Mouse (Mus musculus): ENCODE data around the gene B3galt4.
"Not testable (repeated sequence)": the region's sequence is repeated elsewhere in the genome, so short reads cannot be mapped to it uniquely, and the experiment has no call there.

B3galt4 gene

DNA sequence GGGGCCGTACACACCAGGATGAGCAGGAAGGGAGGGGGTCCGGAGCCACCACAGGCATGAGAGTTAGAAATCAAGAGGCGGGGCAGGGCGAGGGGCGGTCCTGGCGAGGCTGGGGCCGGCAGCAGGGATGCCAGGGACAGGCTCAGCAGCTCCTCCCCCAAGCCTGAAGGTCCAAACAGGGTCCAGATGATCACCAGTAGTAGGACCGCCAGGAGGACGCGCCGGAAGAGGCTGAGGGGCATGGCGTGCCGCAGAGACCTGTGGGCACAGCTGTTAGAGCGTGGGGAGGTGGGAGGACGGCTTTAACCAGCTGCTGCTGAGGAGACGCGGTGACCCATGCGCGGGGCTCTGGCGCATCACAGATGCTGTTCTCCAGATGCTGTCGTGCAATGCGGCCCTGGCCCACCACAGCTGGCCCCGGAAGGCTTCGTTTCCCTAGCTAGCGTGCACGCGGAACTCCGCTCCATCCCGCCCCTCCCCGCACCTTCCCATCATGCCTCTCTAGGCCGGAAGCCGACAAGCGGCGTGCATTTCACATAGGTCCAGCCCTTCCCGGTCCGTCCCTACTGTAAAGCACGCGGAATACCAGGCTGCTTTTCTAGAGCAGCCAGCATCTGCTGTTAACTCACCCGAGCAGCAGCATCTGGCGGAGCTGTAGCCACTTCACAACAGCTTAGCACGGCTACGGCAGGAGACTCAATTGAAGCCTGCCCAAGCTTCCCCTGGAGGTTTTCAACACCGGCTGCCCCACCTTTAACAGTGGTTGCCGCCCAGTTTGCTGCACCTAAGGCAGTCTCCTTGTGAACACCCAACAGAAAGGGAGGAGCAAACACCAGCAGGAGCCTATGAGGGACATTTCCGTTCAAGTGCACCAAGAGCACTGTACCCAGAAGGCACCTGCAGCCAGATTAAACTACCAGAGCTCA is at the start of gene B3galt4:
TSS of gene B3galt4 (minus strand) at position 468 of the 926 bp plus-strand sequence.
- peak; percentile 96 for DNase-seq (ENCODE audit: low read depth, low spot score)

DNA sequence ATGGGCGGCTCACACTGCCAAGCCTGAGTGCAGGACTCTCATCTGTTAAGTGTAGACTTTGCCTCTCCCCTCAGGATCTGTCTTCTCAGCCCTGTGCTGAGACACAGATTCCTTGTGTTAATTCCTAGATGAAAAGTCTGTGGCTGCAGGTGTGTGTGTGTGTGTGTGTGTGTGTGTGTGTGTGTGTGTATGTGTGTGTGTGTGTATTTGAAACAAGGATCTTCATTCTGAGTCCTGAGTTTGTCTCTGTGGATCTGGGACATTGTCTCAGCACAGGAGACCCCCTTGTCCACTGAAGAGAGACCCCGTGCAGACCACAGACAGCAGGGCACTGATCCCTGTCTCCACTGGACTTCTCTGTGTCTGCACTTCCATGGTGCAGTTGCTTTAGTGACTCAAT is 49.5 kb upstream of the B3galt4 start:
- not testable (repeated sequence) for DNase-seq (ENCODE audit: low read depth, low spot score)

DNA sequence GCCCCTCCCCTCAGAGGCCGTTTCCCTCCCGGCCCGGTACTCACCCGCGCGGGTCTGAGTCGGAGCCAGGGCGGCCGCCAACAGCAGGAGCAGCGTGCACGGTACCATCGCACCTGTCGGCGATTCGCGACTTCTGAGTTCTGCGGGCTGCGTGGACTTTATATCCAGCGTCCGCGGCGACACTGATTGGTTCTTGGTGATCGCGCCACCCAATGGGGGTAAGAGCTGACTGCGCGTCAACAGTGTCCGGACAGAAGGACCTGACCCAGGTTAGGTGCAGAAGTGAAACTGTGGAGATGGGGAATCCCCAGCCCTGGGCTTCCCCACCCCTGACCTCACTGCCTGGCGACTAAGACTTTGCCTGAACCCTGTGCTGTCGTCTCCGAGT is 48.9 kb upstream of the B3galt4 start, which contains the start of gene H2-K1:
TSS of gene H2-K1 (minus strand) at position 198 of the 388 bp plus-strand sequence.
- peak; percentile 84 for DNase-seq (ENCODE audit: low read depth, low spot score)

DNA sequence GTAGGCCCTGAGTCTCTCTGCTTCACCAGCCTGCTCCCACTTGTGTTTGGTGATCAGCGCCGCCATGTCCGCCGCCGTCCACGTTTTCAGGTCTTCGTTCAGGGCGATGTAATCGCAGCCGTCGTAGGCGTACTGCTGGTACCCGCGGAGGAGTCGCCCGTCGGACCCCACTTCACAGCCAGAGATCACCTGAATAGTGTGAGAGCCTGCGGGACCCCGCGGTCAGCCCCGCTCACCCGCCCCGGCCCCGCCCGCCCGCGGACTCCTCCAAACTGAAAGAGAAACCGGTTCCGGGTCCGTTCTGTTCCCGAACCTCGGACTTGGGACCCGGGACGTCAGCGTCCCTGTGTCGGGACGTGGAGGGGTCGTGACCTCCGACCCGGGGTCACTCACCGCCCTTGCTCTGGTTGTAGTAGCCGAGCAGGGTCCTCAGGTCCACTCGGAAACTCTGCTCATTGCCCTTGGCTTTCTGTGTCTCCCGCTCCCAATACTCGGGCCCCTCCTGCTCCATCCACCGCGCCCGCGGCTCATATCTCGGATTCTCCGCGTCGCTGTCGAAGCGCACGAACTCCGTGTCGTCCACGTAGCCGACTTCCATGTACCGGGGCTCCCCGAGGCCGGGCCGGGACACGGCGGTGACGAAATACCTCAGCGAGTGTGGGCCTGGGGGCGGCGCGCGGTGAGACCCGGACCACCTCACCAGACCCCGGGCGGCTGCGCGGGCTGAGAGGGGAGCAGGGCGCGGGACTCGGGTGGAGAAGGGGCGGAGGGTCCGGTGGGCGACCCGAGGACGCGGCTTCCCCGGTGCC is 48.3 kb upstream of the B3galt4 start:
- peak; percentile 49 for DNase-seq (ENCODE audit: low read depth, low spot score)

DNA sequence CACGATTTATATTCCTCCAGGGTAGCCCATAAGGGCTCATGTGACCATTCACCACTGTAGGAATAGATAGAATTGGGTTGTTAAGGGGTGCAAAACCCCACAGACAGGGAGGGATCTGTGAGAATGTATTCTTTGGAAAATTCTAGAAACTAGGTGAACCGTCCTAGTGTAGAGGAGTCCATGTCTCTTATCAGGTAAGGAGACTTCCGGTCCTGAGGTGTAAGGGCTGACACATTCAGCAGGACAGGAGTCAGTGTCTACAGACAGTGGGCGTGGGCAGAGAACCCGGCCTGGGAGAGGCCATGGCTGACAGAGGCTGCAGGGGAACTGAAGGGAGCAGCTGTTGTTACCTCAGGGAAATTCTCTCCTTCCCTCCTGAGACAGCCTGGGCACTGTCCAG is 47.4 kb upstream of the B3galt4 start:
- not testable (repeated sequence) for DNase-seq (ENCODE audit: low read depth, low spot score)

DNA sequence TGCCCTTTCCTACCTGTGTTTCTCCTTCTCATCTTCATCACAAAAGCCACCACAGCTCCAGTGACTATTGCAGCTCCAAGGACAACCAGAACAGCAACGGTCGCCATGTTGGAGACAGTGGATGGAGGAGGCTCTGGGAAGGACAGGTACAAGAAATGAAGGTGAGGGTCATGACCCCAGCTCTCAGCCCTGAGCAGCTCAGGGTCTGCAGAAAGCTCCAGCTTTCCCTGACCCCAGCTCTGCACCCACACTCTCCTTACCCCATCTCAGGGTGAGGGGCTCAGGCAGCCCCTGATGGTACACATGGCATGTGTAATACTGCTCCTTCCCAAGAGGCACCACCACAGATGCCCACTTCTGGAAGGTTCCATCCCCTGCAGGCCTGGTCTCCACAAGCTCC is 45.7 kb upstream of the B3galt4 start:
- not testable (repeated sequence) for DNase-seq (ENCODE audit: low read depth, low spot score)

DNA sequence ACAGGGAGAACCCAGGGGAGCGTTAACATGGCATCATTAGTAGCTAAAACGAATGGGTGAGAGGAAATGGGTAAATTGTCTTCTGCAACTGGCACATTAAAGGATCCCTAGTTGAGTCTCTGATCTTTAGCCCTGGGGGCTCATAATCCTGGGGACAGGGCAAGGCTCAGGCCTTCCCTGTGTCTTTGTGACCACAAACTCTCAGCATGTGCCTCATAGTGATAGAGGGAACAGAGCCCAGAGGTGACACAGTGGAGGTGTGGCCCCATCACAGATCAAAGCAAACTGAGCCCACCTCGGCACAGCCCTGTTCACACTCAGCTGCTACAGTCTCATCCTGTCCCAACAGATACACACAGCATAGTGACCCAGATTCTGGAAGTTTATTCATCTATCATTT is 44.4 kb upstream of the B3galt4 start:
- no peak for DNase-seq (ENCODE audit: low read depth, low spot score)

DNA sequence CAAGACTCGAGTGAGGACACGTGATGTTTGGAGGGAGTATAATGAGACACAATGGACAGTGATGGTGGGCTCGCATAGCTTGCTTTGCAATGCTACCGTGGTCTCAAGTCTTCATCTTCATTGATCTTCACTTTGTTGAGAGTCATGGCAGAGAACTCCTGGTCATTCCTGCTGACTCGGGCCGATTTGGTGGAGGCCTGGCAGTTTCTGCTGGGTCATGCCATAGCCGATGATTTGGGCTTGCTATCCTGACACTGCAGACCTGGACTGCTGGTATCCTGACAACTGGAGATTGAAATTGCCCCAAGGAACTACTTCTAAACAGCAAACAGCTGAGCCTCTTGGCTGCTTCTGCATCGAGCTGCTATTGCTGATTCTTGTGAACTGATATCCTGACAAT is 43.7 kb upstream of the B3galt4 start:
- DNase-seq (ENCODE audit: low read depth, low spot score), result no peak

DNA sequence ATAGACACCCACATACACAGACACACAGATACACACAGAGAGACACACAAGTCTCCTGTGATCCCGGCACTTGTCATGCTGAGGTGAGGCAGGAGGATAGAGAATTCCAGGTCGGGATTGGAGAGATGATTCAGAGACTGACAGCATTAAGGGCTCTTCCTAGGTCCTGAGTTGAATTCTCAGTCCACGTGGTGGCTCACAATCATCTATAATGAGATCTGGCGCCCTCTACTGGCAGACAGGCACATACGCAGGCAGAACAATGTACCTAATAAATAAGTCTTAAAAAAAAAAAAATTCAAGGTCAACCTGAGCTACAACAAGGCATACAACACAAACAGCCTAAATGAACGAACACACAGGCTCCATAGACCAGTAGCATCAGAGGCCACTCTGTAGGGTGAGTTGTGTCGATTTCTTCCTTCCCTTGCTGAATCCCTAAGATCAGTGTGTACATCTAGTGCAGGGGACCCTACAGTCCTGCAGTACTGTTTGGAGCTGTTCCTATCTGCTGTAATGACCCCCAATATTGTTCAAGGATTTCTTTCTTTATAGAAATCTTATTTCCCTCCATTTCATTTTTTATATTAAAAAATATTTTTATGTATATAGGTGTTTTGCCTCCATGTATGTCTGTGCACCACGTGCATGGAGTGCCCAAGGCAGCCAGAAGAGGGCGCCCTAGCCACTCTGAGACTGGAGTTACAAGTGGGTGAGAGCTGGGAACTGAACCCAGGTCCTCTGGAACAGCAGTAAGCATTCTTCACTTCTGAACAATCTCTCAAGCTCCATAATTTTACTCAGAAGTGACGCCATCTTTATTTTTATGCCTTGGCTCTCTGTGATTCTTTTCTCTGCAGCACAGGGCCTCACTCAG is 40.7 kb upstream of the B3galt4 start:
- peak; percentile 92 for DNase-seq (ENCODE audit: low read depth, low spot score)

DNA sequence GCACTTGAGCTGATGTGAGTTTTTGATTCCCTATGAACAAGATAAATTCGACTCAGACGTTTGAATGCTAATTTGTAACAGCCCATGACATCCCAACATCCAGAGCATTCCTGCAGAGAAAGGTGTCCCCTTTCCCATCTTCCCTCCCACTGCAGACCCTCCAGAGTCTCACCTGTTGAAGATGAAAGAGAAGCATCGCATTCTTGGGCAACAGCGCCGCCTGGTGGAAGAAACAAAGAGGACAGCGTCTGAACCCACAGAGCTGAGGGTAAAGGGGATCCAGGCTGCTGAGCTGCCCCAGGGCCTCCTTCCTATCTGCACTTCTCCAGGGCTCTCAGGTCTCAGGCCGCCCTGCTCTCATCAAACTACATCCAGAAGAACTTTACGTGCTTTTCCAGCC is 30.8 kb upstream of the B3galt4 start:
- peak; percentile 71 for DNase-seq (ENCODE audit: low read depth, low spot score)

DNA sequence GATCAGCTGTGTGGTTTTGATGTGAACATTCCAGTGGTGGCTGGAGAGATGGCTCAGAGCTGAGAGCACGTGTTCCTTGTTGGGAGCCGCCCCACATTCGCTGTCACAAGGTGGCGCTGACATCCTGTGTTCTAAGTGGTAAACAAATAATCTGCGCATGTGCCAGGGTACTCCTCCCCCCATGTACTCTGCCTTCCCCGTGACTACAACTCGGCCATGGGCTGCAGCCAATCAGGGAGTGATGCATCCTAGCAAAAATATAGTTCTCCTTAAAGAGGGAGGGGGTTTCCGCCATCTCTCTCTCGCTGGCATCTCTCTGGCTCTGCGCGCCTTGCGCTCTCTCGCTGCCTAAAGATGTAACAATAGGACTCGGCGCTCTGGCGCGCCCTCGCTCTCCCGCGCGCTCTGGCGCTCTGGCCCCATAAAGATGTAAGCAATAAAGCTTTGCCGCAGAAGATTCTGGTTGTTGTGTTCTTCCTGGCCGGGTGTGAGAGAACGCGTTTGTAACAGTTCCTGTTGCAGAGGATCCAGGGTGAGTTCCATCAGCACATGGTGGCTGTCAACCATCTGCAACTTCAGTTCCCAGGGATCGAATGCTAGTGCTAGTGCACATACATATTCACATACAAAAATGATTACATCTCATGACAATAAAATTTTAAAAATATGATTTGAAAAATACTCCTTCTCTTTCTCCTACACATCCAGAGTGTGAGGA is 30.1 kb upstream of the B3galt4 start:
- peak; percentile 98 for DNase-seq (ENCODE audit: low read depth, low spot score)

DNA sequence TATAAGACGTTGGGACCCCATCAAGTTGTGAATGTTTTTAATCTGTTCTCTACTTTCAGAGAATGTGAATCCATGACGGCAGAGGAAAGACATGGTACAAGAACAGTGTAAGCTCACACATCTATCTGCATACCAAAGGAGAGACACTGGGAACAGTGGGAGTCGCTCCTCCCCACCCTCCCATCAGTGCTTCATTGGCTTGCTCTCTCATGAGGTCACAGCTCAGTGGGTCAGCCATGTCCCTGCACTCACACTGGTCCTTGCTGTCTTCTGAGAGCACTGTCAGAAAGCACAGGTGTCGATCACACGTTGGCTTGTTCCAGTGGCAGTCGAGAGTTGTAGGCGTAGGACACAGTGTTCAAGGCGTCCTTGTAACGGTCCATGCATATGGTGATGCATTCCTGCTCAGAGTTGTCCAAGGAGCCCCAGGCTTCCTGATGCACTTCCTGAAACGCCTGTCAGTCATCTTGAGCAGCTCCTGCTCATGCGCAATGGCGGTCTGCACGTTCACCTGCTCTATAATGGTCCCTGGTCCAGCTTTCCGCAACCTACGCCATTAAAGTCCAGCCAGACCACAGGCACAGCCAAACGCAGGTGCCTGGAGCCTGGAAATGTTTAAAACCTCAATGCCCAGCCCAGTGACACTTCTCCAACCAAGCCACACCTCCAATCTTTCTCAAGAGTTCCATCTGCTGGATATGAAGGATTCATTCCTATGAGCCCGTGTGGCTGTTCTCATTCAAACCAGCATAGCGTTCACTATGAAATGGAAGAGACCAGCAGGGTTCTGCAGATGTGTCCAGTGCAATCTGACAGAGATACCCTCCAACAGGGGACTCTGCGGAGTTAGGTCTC is 29.1 kb upstream of the B3galt4 start:
- peak; percentile 77 for DNase-seq (ENCODE audit: low read depth, low spot score)

DNA sequence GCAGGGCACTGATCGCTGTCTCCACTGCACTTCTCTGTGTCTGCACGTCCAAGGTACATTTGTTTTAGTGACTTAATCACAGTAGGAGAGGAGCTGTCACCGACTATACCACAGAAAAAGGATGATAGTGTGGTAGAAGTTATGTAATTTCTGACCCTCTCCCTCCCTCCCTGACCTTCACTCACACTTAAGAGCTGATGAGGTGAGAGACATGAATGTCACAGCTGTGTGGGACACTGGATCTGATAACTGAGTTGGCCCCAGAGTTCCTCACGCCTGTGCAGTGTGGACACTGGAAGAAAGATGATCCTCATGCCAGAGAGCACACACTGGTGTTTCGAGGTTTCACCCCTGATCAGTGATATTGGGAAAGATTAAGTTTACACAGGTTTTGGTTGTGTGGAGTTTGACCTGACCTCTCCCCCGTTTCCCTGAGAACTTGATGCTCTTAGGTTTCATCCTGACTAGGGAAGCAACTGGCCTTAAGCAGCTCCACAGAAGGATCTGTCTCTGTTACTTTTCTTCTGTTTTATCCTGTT is 28.3 kb upstream of the B3galt4 start:
- DNase-seq (ENCODE audit: low read depth, low spot score), result no peak

DNA sequence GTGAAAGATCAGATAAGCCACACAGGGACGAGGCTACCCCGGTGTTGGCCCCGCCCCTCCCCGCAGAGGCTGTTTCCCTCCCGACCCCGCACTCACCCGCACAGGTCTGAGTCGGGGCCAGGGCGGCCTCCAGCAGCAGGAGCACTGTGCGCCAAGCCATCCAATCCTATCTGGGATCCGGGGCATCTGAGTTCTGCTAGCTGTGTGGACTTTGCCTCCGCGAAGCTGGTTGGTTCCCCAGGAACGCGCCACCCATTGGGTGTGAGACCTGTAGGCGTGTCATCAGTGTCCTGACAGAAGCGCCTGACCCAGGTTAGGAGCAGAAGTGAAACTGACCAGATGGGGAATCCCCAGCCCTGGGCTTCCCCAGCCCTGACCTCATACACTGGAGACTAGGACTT is 27.3 kb upstream of the B3galt4 start:
- DNase-seq (ENCODE audit: low read depth, low spot score), result peak; percentile 81

DNA sequence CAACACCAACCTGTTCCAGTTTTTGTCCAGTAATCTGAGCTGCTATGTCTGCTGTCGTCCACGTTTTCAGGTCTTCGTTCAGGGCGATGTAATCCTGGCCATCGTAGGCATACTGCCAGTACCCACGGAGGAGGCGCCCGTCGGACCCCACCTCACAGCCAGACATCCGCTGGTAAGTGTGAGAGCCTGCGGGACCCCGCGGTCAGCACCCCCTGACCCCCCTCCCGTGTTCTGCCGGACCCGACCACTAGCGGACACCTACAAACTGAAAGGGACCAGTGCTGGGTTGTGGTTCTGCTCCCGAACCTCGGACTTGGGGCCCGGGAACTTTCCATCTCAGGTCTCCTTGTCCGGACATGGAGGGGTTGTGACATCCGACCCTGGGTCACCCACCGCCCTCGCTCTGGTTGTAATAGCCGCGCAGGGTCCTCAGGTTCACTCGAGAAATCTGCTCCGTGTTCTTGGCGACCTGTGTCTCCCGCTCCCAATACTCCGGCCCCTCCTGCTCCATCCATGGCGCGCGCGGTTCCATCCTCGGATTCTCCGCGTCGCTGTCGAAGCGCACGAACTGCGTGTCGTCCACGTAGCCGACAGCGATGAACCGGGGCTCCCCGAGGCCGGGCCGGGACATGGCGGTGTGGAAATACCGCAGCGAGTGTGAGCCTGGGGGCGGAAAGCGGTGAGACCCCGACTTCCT is 26.7 kb upstream of the B3galt4 start:
- peak; percentile 24 for DNase-seq (ENCODE audit: low read depth, low spot score)

DNA sequence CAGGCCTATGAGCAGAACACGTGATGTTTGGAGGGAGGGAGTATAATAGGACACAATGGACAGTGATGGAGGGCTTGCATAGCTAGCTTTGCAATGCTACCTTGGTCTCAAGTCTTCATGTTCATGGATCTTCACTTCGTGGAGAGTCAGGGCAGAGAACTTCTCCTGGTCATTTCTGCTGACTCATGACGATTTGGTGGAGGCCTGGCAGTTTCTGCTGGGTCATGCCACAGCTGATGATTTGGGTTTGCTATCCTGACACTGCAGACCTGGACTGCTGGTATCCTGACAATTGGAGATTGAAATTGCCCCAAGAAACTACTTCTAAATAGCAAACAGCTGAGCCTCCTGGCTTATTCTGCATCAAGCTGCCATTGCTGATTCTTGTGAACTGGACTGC is 22.3 kb upstream of the B3galt4 start:
- no peak for DNase-seq (ENCODE audit: low read depth, low spot score)

DNA sequence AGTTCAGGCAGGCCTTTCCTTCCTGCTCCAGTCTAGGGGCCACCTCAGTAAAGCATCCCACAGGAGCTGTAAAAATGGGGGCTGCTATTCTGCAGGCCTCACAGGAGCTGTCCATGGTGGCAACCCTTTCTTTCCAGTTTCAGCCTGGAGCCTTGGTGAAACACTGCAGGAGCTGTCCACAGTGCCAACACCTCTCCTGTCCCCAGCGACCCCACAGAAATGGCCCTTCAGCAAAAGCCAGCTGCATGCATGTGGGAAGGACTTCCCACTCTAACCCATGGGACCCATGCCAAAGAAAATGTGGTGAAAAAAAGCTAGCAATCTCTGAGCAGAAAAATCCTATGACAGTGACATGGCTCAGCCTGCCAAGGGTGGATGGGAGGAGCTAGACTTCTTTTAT is 21.4 kb upstream of the B3galt4 start:
- DNase-seq (ENCODE audit: low read depth, low spot score), result peak; percentile 53

DNA sequence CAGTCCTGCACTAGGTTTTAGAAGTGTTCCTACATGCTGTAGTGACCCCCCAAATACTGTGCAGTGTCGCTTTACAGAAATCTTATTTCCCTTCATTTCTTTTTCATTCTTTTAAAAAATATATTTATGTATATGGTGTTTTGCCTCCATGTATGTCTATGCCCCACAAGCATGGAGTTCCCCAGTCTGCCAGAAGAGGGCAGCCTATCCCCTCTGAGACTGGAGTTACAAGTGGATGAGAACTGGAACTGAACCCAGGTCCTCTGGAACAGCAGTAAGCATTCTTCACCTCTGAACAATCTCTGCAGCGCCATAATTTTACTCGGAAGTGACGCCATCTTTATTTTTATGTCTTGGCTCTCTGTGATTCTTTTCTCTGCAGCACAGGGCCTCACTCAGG is 18.1 kb upstream of the B3galt4 start:
- peak; percentile 82 for DNase-seq (ENCODE audit: low read depth, low spot score)

DNA sequence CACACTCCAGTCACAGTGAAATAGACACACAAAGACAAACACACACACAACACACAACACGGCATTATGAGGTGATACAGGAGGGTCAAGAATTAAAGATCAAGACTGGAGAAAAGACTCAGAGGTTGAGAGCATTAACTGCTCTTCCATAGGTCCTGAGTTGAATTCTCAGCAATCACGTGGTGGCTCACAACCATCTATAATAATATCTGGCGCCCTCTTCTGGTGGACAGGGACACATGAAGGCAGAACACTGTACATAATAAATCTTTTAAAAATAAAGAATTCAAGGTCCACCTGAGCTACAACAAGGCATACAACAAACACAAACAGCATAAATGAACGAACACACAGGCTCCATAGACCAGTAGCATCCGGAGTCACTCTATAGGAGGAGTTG is 17.6 kb upstream of the B3galt4 start:
- peak; percentile 88 for DNase-seq (ENCODE audit: low read depth, low spot score)
